Mouse (Mus musculus): Measurements from ENCODE around the gene Pard3. TPM values are rescaled to one million over a fixed set of nuclear protein-coding genes. Genes with fewer than 3 reads are reported as not detected.
A peak's percentile ranks its signal among the peaks of the same experiment; 100 is the strongest.

Gene Pard3
- polyA plus RNA-seq, 1 experiment from 2014 or later = 22.7 TPM

GRCm38 (mm10) chr8:127091936-127092335 lies 28.2 kb downstream of the Pard3 start:
- WGBS = 66% methylated on average over 3 of the region's 3 CpGs
- Histone ChIP-seq H3K9me3 (ENCODE audit: control insufficient read depth, low read length) (no peaks in the 10 kb centered on the region), H3K4me2 (ENCODE audit: low read depth, low read length) (no peak overlapping the region), H3K27me3 (ENCODE audit: control insufficient read depth, insufficient read depth, low read length) (no peaks in the 10 kb centered on the region), H3K9ac (replicated peaks; ENCODE audit: low read depth, low read length) (no peak overlapping the region), H3K27ac (ENCODE audit: low read depth, low read length) (peak overlapping the region; percentile 55; the same call in 1 of the 2 replicates), H3K4me3 (ENCODE audit: low read depth, low read length) (no peak overlapping the region), H3K36me3 (ENCODE audit: control insufficient read depth, insufficient read depth, low read length) (no peaks in the 10 kb centered on the region), H3K4me1 (ENCODE audit: control insufficient read depth, insufficient read depth, low read length) (peaks cover 21% of the 10 kb centered on the region)
- no peak for ATAC-seq (ENCODE audit: low read depth)

GRCm38 (mm10) chr8:127092383-127093112 lies 28.9 kb downstream of the Pard3 start:
- H3K4me3 ChIP-seq (ENCODE audit: low read depth, low read length) = no peak overlapping the region

GRCm38 (mm10) chr8:127093113-127093426 lies 29.4 kb downstream of the Pard3 start:
- Histone ChIP-seq H3K4me1 (ENCODE audit: control insufficient read depth, insufficient read depth, low read length) (peaks cover 16% of the 10 kb centered on the region), H3K36me3 (ENCODE audit: control insufficient read depth, insufficient read depth, low read length) (no peaks in the 10 kb centered on the region), H3K9ac (replicated peaks; ENCODE audit: low read depth, low read length) (no peak overlapping the region), H3K4me2 (ENCODE audit: low read depth, low read length) (peak overlapping the region; percentile 21; the same call in 1 of the 2 replicates), H3K27me3 (ENCODE audit: control insufficient read depth, insufficient read depth, low read length) (no peaks in the 10 kb centered on the region), H3K4me3 (ENCODE audit: low read depth, low read length) (no peak overlapping the region), H3K27ac (ENCODE audit: low read depth, low read length) (peak overlapping the region; percentile 55; the same call in 1 of the 2 replicates), H3K9me3 (ENCODE audit: control insufficient read depth, low read length) (no peaks in the 10 kb centered on the region)
- 31% methylated on average over 3 of the region's 3 CpGs for WGBS
- no peak for ATAC-seq (ENCODE audit: low read depth)

More at GRCm38 (mm10) chr8:127092383-127093112, 28.9 kb downstream of the Pard3 start:
- WGBS = 8% methylated on average over 10 of the region's 10 CpGs
- no peak overlapping the region for H3K9ac ChIP-seq (replicated peaks; ENCODE audit: low read depth, low read length)
- no peaks in the 10 kb centered on the region for H3K9me3 ChIP-seq (ENCODE audit: control insufficient read depth, low read length)
- H3K4me1 ChIP-seq (ENCODE audit: control insufficient read depth, insufficient read depth, low read length) = peaks cover 21% of the 10 kb centered on the region
- peak; percentile 74 for ATAC-seq (ENCODE audit: low read depth)
- no peaks in the 10 kb centered on the region for H3K36me3 ChIP-seq (ENCODE audit: control insufficient read depth, insufficient read depth, low read length)
- H3K27me3 ChIP-seq (ENCODE audit: control insufficient read depth, insufficient read depth, low read length) = no peaks in the 10 kb centered on the region
- peak overlapping the region; percentile 55; the same call in 1 of the 2 replicates for H3K27ac ChIP-seq (ENCODE audit: low read depth, low read length)
- H3K4me2 ChIP-seq (ENCODE audit: low read depth, low read length) = peak overlapping the region; percentile 21; the same call in 1 of the 2 replicates

GRCm38 (mm10) chr8:127095763-127096162 lies 32.1 kb downstream of the Pard3 start:
- no peak overlapping the region for H3K4me3 ChIP-seq (ENCODE audit: low read depth, low read length)
- H3K36me3 ChIP-seq (ENCODE audit: control insufficient read depth, insufficient read depth, low read length) = no peaks in the 10 kb centered on the region
- no peaks in the 10 kb centered on the region for H3K9me3 ChIP-seq (ENCODE audit: control insufficient read depth, low read length)
- H3K27ac ChIP-seq (ENCODE audit: low read depth, low read length) = no peak overlapping the region
- whole genome bisulfite sequencing = 60% methylated on average over 7 of the region's 7 CpGs
- no peak overlapping the region for H3K9ac ChIP-seq (replicated peaks; ENCODE audit: low read depth, low read length)
- no peak overlapping the region for H3K4me2 ChIP-seq (ENCODE audit: low read depth, low read length)
- ATAC-seq (ENCODE audit: low read depth) = no peak
- H3K27me3 ChIP-seq (ENCODE audit: control insufficient read depth, insufficient read depth, low read length) = no peaks in the 10 kb centered on the region
- peaks cover 9% of the 10 kb centered on the region; the same call in 1 of the 2 replicates for H3K4me1 ChIP-seq (ENCODE audit: control insufficient read depth, insufficient read depth, low read length)

GRCm38 (mm10) chr8:127099439-127100090 lies 35.9 kb downstream of the Pard3 start:
- H3K4me2 ChIP-seq (ENCODE audit: low read depth, low read length) = no peak overlapping the region
- no peak overlapping the region for H3K4me3 ChIP-seq (ENCODE audit: low read depth, low read length)
- H3K27me3 ChIP-seq (ENCODE audit: control insufficient read depth, insufficient read depth, low read length) = no peaks in the 10 kb centered on the region
- no peaks in the 10 kb centered on the region for H3K36me3 ChIP-seq (ENCODE audit: control insufficient read depth, insufficient read depth, low read length)
- 58% methylated on average over 1 of the region's 1 CpGs for WGBS
- no peak overlapping the region for H3K9ac ChIP-seq (replicated peaks; ENCODE audit: low read depth, low read length)
- H3K4me1 ChIP-seq (ENCODE audit: control insufficient read depth, insufficient read depth, low read length) = no peaks in the 10 kb centered on the region
- no peak overlapping the region for H3K27ac ChIP-seq (ENCODE audit: low read depth, low read length)
- H3K9me3 ChIP-seq (ENCODE audit: control insufficient read depth, low read length) = no peaks in the 10 kb centered on the region
- no peak for ATAC-seq (ENCODE audit: low read depth)

- no peak for ATAC-seq (ENCODE audit: low read depth)
- Histone ChIP-seq H3K27ac (ENCODE audit: low read depth, low read length) (no peak overlapping the region), H3K4me2 (ENCODE audit: low read depth, low read length) (no peak overlapping the region), H3K4me3 (ENCODE audit: low read depth, low read length) (no peak overlapping the region), H3K27me3 (ENCODE audit: control insufficient read depth, insufficient read depth, low read length) (no peaks in the 10 kb centered on the region), H3K9ac (replicated peaks; ENCODE audit: low read depth, low read length) (no peak overlapping the region), H3K9me3 (ENCODE audit: control insufficient read depth, low read length) (no peaks in the 10 kb centered on the region), H3K4me1 (ENCODE audit: control insufficient read depth, insufficient read depth, low read length) (no peaks in the 10 kb centered on the region), H3K36me3 (ENCODE audit: control insufficient read depth, insufficient read depth, low read length) (no peaks in the 10 kb centered on the region)
- WGBS = 66% methylated on average over 5 of the region's 5 CpGs
Measured at GRCm38 (mm10) chr8:127103256-127103655, 39.6 kb downstream of the Pard3 start.

GRCm38 (mm10) chr8:127104616-127105015 lies 40.9 kb downstream of the Pard3 start:
- Histone ChIP-seq H3K4me3 (ENCODE audit: low read depth, low read length) (no peak overlapping the region), H3K4me1 (ENCODE audit: control insufficient read depth, insufficient read depth, low read length) (no peaks in the 10 kb centered on the region), H3K27me3 (ENCODE audit: control insufficient read depth, insufficient read depth, low read length) (no peaks in the 10 kb centered on the region), H3K9me3 (ENCODE audit: control insufficient read depth, low read length) (no peaks in the 10 kb centered on the region), H3K27ac (ENCODE audit: low read depth, low read length) (no peak overlapping the region), H3K4me2 (ENCODE audit: low read depth, low read length) (no peak overlapping the region), H3K36me3 (ENCODE audit: control insufficient read depth, insufficient read depth, low read length) (no peaks in the 10 kb centered on the region), H3K9ac (replicated peaks; ENCODE audit: low read depth, low read length) (no peak overlapping the region)
- no peak for ATAC-seq (ENCODE audit: low read depth)
- WGBS = 92% methylated on average over 2 of the region's 2 CpGs

- no peak overlapping the region for H3K27ac ChIP-seq (ENCODE audit: low read depth, low read length)
Measured at GRCm38 (mm10) chr8:127107928-127108327, 44.2 kb downstream of the Pard3 start.

GRCm38 (mm10) chr8:127113209-127113608 lies 49.5 kb downstream of the Pard3 start:
- no peaks in the 10 kb centered on the region for H3K27me3 ChIP-seq (ENCODE audit: control insufficient read depth, insufficient read depth, low read length)
- no peak overlapping the region for H3K4me2 ChIP-seq (ENCODE audit: low read depth, low read length)
- no peak for ATAC-seq (ENCODE audit: low read depth)
- H3K4me1 ChIP-seq (ENCODE audit: control insufficient read depth, insufficient read depth, low read length) = peaks cover 2% of the 10 kb centered on the region; the same call in 1 of the 2 replicates
- 88% methylated on average over 5 of the region's 5 CpGs for WGBS
- H3K9ac ChIP-seq (replicated peaks; ENCODE audit: low read depth, low read length) = no peak overlapping the region
- H3K9me3 ChIP-seq (ENCODE audit: control insufficient read depth, low read length) = no peaks in the 10 kb centered on the region
- H3K27ac ChIP-seq (ENCODE audit: low read depth, low read length) = no peak overlapping the region
- H3K4me3 ChIP-seq (ENCODE audit: low read depth, low read length) = no peak overlapping the region
- H3K36me3 ChIP-seq (ENCODE audit: control insufficient read depth, insufficient read depth, low read length) = no peaks in the 10 kb centered on the region

More at GRCm38 (mm10) chr8:127107928-127108327, 44.2 kb downstream of the Pard3 start:
- H3K4me1 ChIP-seq (ENCODE audit: control insufficient read depth, insufficient read depth, low read length) = no peaks in the 10 kb centered on the region
- H3K4me2 ChIP-seq (ENCODE audit: low read depth, low read length) = no peak overlapping the region
- H3K36me3 ChIP-seq (ENCODE audit: control insufficient read depth, insufficient read depth, low read length) = no peaks in the 10 kb centered on the region
- 48% methylated on average over 3 of the region's 3 CpGs for WGBS
- H3K9ac ChIP-seq (replicated peaks; ENCODE audit: low read depth, low read length) = no peak overlapping the region
- H3K9me3 ChIP-seq (ENCODE audit: control insufficient read depth, low read length) = no peaks in the 10 kb centered on the region
- no peaks in the 10 kb centered on the region for H3K27me3 ChIP-seq (ENCODE audit: control insufficient read depth, insufficient read depth, low read length)
- H3K4me3 ChIP-seq (ENCODE audit: low read depth, low read length) = no peak overlapping the region
- ATAC-seq (ENCODE audit: low read depth) = no peak
